Mouse (Mus musculus): ENCODE measurements around the gene Adck2. TPM values are rescaled to one million over a fixed set of nuclear protein-coding genes. Genes with fewer than 3 reads are reported as not detected.

The Adck2 gene
- total and polyA plus RNA-seq, 2 experiments from 2014 or later = 16.9 to 44.9 TPM

GRCm38 (mm10) chr6:39534944-39535343, 38.7 kb upstream of the Adck2 start:
- TF ChIP-seq CTCF (IDR thresholded peaks at IDR 0.05) = no peak
- H3K27ac ChIP-seq (ENCODE audit: low read depth, low read length) = no peak overlapping the region
- H3K9me3 ChIP-seq (ENCODE audit: low read length) = no peaks in the 10 kb centered on the region
- H3K9ac ChIP-seq (replicated peaks; ENCODE audit: low read length, poor library complexity, severe bottlenecking) = no peak overlapping the region
- no peaks in the 10 kb centered on the region for H3K36me3 ChIP-seq (ENCODE audit: insufficient read depth, low read length)
- H3K4me1 ChIP-seq (ENCODE audit: insufficient read depth, low read length) = peaks cover 3% of the 10 kb centered on the region; the same call in 1 of the 2 replicates
- no peak overlapping the region for H3K4me2 ChIP-seq (ENCODE audit: low read depth, low read length, poor library complexity, severe bottlenecking)
- no peak overlapping the region for H3K4me3 ChIP-seq (ENCODE audit: low read depth, low read length)
- H3K27me3 ChIP-seq (ENCODE audit: insufficient read depth, low read length) = no peaks in the 10 kb centered on the region
- ATAC-seq (ENCODE audit: low FRiP score) (no peak), DNase-seq (ENCODE audit: low spot score) (no peak)

GRCm38 (mm10) chr6:39536621-39537020, 37.1 kb upstream of the Adck2 start:
- no peaks in the 10 kb centered on the region for H3K36me3 ChIP-seq (ENCODE audit: insufficient read depth, low read length)
- no peak overlapping the region for H3K4me3 ChIP-seq (ENCODE audit: low read depth, low read length)
- no peak for TF ChIP-seq CTCF (IDR thresholded peaks at IDR 0.05)
- no peak overlapping the region for H3K4me2 ChIP-seq (ENCODE audit: low read depth, low read length, poor library complexity, severe bottlenecking)
- no peaks in the 10 kb centered on the region for H3K27me3 ChIP-seq (ENCODE audit: insufficient read depth, low read length)
- no peak overlapping the region for H3K27ac ChIP-seq (ENCODE audit: low read depth, low read length)
- peaks cover 3% of the 10 kb centered on the region; the same call in 1 of the 2 replicates for H3K4me1 ChIP-seq (ENCODE audit: insufficient read depth, low read length)
- 81% methylated on average over 1 of the region's 1 CpGs for WGBS
- H3K9ac ChIP-seq (replicated peaks; ENCODE audit: low read length, poor library complexity, severe bottlenecking) = no peak overlapping the region
- no peaks in the 10 kb centered on the region for H3K9me3 ChIP-seq (ENCODE audit: low read length)
- DNase-seq (ENCODE audit: low spot score) (no peak), ATAC-seq (ENCODE audit: low FRiP score) (no peak)

DNA sequence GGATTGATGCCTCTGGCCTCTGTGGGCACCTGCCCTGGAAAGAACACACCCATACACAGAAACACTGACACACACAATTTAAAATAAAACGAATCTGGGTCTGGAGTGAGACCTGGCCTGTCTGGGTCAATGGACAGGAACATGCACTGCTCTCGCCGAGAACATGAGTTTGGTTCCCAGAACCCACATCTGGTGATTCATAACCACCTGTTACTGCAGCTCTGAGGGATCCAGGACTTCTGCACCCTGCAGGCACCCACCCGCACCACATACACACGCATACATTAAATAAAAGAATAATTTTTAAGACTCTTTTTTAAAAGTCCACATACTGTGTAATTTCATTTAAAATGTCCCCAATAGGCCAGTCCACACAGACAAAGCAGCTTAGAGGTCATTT, 36.4 kb upstream of the Adck2 start:
- no peaks in the 10 kb centered on the region for H3K36me3 ChIP-seq (ENCODE audit: insufficient read depth, low read length)
- no peak for ATAC-seq (ENCODE audit: low FRiP score)
- no peak overlapping the region for H3K27ac ChIP-seq (ENCODE audit: low read depth, low read length)
- H3K4me3 ChIP-seq (ENCODE audit: low read depth, low read length) = no peak overlapping the region
- WGBS = 97% methylated on average over 5 of the region's 5 CpGs
- no peak for TF ChIP-seq CTCF (IDR thresholded peaks at IDR 0.05)
- no peaks in the 10 kb centered on the region for H3K9me3 ChIP-seq (ENCODE audit: low read length)
- no peaks in the 10 kb centered on the region for H3K27me3 ChIP-seq (ENCODE audit: insufficient read depth, low read length)
- peaks cover 3% of the 10 kb centered on the region; the same call in 1 of the 2 replicates for H3K4me1 ChIP-seq (ENCODE audit: insufficient read depth, low read length)
- DNase-seq (ENCODE audit: low spot score) = no peak
- no peak overlapping the region for H3K4me2 ChIP-seq (ENCODE audit: low read depth, low read length, poor library complexity, severe bottlenecking)
- no peak overlapping the region for H3K9ac ChIP-seq (replicated peaks; ENCODE audit: low read length, poor library complexity, severe bottlenecking)

DNA sequence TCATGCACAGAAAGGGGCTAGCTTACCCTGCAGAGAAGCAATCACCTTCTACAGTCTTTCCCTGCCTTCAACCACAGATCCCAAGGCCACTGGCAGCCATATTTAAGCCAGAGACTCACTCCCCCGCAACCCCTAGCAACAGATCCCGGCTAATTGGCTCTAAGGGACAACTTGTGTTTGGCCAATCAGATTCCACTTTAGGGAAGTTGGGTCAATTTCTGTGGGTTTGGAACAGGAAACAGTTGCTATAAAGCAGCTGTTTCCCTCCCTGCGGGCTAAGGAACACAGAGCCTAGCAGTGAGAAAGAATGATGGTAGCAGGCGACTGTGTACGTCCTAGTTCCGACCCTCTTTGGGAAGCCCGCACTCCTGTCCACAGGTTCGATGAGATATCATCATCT, 35.4 kb upstream of the Adck2 start:
- no peak for TF ChIP-seq CTCF (IDR thresholded peaks at IDR 0.05)
- no peak for ATAC-seq (ENCODE audit: low FRiP score)
- 84% methylated on average over 8 of the region's 8 CpGs for WGBS
- no peaks in the 10 kb centered on the region for H3K36me3 ChIP-seq (ENCODE audit: insufficient read depth, low read length)
- peaks cover 9% of the 10 kb centered on the region for H3K4me1 ChIP-seq (ENCODE audit: insufficient read depth, low read length)
- no peaks in the 10 kb centered on the region for H3K9me3 ChIP-seq (ENCODE audit: low read length)
- H3K4me3 ChIP-seq (ENCODE audit: low read depth, low read length) = no peak overlapping the region
- H3K9ac ChIP-seq (replicated peaks; ENCODE audit: low read length, poor library complexity, severe bottlenecking) = no peak overlapping the region
- no peak overlapping the region for H3K4me2 ChIP-seq (ENCODE audit: low read depth, low read length, poor library complexity, severe bottlenecking)
- no peak overlapping the region for H3K27ac ChIP-seq (ENCODE audit: low read depth, low read length)
- DNase-seq (ENCODE audit: low spot score) = no peak
- H3K27me3 ChIP-seq (ENCODE audit: insufficient read depth, low read length) = no peaks in the 10 kb centered on the region

GRCm38 (mm10) chr6:39539679-39540155, 34.0 kb upstream of the Adck2 start:
- Histone ChIP-seq H3K27me3 (ENCODE audit: insufficient read depth, low read length) (no peaks in the 10 kb centered on the region), H3K27ac (ENCODE audit: low read depth, low read length) (no peak overlapping the region), H3K9ac (replicated peaks; ENCODE audit: low read length, poor library complexity, severe bottlenecking) (0 out of 2 replicates have a peak overlapping the region, but pooled peaks have one; percentile 4), H3K4me2 (ENCODE audit: low read depth, low read length, poor library complexity, severe bottlenecking) (peak overlapping the region; percentile 32), H3K9me3 (ENCODE audit: low read length) (no peaks in the 10 kb centered on the region), H3K36me3 (ENCODE audit: insufficient read depth, low read length) (no peaks in the 10 kb centered on the region), H3K4me1 (ENCODE audit: insufficient read depth, low read length) (peaks cover 9% of the 10 kb centered on the region), H3K4me3 (ENCODE audit: low read depth, low read length) (no peak overlapping the region)
- TF ChIP-seq CTCF (IDR thresholded peaks at IDR 0.05) = no peak
- DNase-seq (ENCODE audit: low spot score) = peak; percentile 22
- ATAC-seq (ENCODE audit: low FRiP score) = no peak
- 29% methylated on average over 7 of the region's 7 CpGs for WGBS

- no peak for DNase-seq (ENCODE audit: low spot score)
Observed at GRCm38 (mm10) chr6:39540563-39540962, 33.1 kb upstream of the Adck2 start.

More at GRCm38 (mm10) chr6:39540563-39540962, 33.1 kb upstream of the Adck2 start:
- Histone ChIP-seq H3K36me3 (ENCODE audit: insufficient read depth, low read length) (no peaks in the 10 kb centered on the region), H3K4me2 (ENCODE audit: low read depth, low read length, poor library complexity, severe bottlenecking) (no peak overlapping the region), H3K4me1 (ENCODE audit: insufficient read depth, low read length) (peaks cover 9% of the 10 kb centered on the region), H3K27ac (ENCODE audit: low read depth, low read length) (no peak overlapping the region), H3K4me3 (ENCODE audit: low read depth, low read length) (no peak overlapping the region), H3K27me3 (ENCODE audit: insufficient read depth, low read length) (no peaks in the 10 kb centered on the region), H3K9me3 (ENCODE audit: low read length) (no peaks in the 10 kb centered on the region), H3K9ac (replicated peaks; ENCODE audit: low read length, poor library complexity, severe bottlenecking) (no peak overlapping the region)
- ATAC-seq (ENCODE audit: low FRiP score) = no peak
- no peak for TF ChIP-seq CTCF (IDR thresholded peaks at IDR 0.05)
- WGBS = 50% methylated on average over 2 of the region's 2 CpGs
